Mouse (Mus musculus): Measurements from ENCODE around the gene Relch.
A peak's percentile ranks its signal among the peaks of the same experiment; 100 is the strongest.

- TF ChIP-seq POLR2A (IDR thresholded peaks at IDR 0.05; ENCODE audit: borderline replicate concordance, insufficient read depth, low read length) (no peak), CTCF (IDR thresholded peaks at IDR 0.05; ENCODE audit: borderline replicate concordance, insufficient read depth, low read depth, low read length) (peak; percentile 51)
Observed at GRCm38 (mm10) chr1:105660015-105660414, 3.6 kb upstream of the Relch start.
